Mouse (Mus musculus) layer of hippocampus, postnatal 14 days (tissue): ENCODE results near the gene Ppm1d. TPM values are rescaled to one million over a fixed set of nuclear protein-coding genes. Genes with fewer than 3 reads are reported as not detected.

Experiments used
- total RNA-seq, 2 experiments: library from RNA; stranded (reverse); gene quantifications; 2 replicates each; pipeline ENCODE4 v1.2.3; 2021

The Ppm1d gene
- total RNA-seq, 2 experiments from 2014 or later, result 15.3 to 15.4 TPM

Other genes with a start within 250 kb of the Ppm1d start
- gene Usp32, start 171.1 kb upstream of the Ppm1d start, total RNA-seq, result 10 to 100 TPM; 76.2 to 86.3 TPM
- under 1 TPM in 1 of 2 experiments, not detected in 1; 0.60 TPM for gene 1700125H20Rik, start 140.8 kb upstream of the Ppm1d start, total RNA-seq
- gene Appbp2, start 76.1 kb upstream of the Ppm1d start, total RNA-seq, result 10 to 100 TPM; 54.0 to 58.8 TPM
- gene Bcas3, start 41.9 kb downstream of the Ppm1d start, total RNA-seq, result 10 to 100 TPM; 53.6 to 56.1 TPM